Mouse (Mus musculus): Measurements from ENCODE around the gene Gprasp2. TPM values are rescaled to one million over a fixed set of nuclear protein-coding genes. Genes with fewer than 3 reads are reported as not detected.
"Not testable (repeated sequence)": the region's sequence is repeated elsewhere in the genome, so short reads cannot be mapped to it uniquely, and the experiment has no call there.

The Gprasp2 gene
- 100 to 1,000 TPM; 198 to 207 TPM for total RNA-seq (2021)
- long read RNA-seq, experiment 1, transcript Gprasp2-202 (4 exons, 813 nt): minor isoform, 7 of 102 reads
- long read RNA-seq, experiment 1, transcript Gprasp2-204 (7 exons, 880 nt): major isoform, 24 of 102 reads
- long read RNA-seq, experiment 1, partial matches to known transcripts: 0 of 102 reads
- long read RNA-seq, experiment 1, other reads (novel, unspliced or antisense): 65 of 102 reads
- long read RNA-seq, experiment 2, transcript Gprasp2-204 (7 exons, 880 nt): major isoform, 5 of 41 reads
- long read RNA-seq, experiment 2, partial matches to known transcripts: 5 of 41 reads
- long read RNA-seq, experiment 2, other reads (novel, unspliced or antisense): 30 of 41 reads

- peak; percentile 41 to 60 for DNase-seq (ENCODE audit: low spot score in 2 of 2)
Observed at GRCm38 (mm10) chrX:135838521-135839360, at the start of gene Gprasp2. Gene Gprasp2 (plus strand): TSS chrX:135839034.

- no peak for DNase-seq (ENCODE audit: low spot score in 2 of 2)
Observed at GRCm38 (mm10) chrX:135791536-135791935, 47.3 kb upstream of the Gprasp2 start.

- DNase-seq (ENCODE audit: low spot score in 2 of 2): no peak
Observed at GRCm38 (mm10) chrX:135792326-135792725, 46.5 kb upstream of the Gprasp2 start.

GRCm38 (mm10) chrX:135795591-135796304 lies 43.1 kb upstream of the Gprasp2 start:
- peak; percentile 53 to 57 for DNase-seq (ENCODE audit: low spot score in 2 of 2)

GRCm38 (mm10) chrX:135796305-135797211 lies 42.3 kb upstream of the Gprasp2 start:
- not testable (repeated sequence) for DNase-seq (ENCODE audit: low spot score in 2 of 2)

- DNase-seq (ENCODE audit: low spot score in 2 of 2): peak; percentile 33 to 53
Observed at GRCm38 (mm10) chrX:135797212-135797644, 41.6 kb upstream of the Gprasp2 start, which contains the start of gene Bhlhb9. Gene Bhlhb9 (plus strand): TSS chrX:135797594.

- no peak for DNase-seq (ENCODE audit: low spot score in 2 of 2)
Observed at GRCm38 (mm10) chrX:135804149-135804548, 34.7 kb upstream of the Gprasp2 start.

- DNase-seq (ENCODE audit: low spot score in 2 of 2): peak; percentile 39 to 58
Observed at GRCm38 (mm10) chrX:135805780-135806179, 33.1 kb upstream of the Gprasp2 start.

- not testable (repeated sequence) for DNase-seq (ENCODE audit: low spot score in 2 of 2)
Observed at GRCm38 (mm10) chrX:135835896-135836295, 2.9 kb upstream of the Gprasp2 start.

- no peak for DNase-seq (ENCODE audit: low spot score in 2 of 2)
Observed at GRCm38 (mm10) chrX:135837896-135838295, 938 bp upstream of the Gprasp2 start.

GRCm38 (mm10) chrX:135839397-135840391 lies 860 bp downstream of the Gprasp2 start:
- peak; percentile 35 to 44 for DNase-seq (ENCODE audit: low spot score in 2 of 2)

- DNase-seq (ENCODE audit: low spot score in 2 of 2): not testable (repeated sequence)
Observed at GRCm38 (mm10) chrX:135866806-135867205, 28.0 kb downstream of the Gprasp2 start.

GRCm38 (mm10) chrX:135876679-135877078 lies 37.8 kb downstream of the Gprasp2 start:
- no peak for DNase-seq (ENCODE audit: low spot score in 2 of 2)

GRCm38 (mm10) chrX:135879626-135880025 lies 40.8 kb downstream of the Gprasp2 start:
- no peak for DNase-seq (ENCODE audit: low spot score in 2 of 2)

- DNase-seq (ENCODE audit: low spot score in 2 of 2): peak; percentile 69 to 76
Observed at GRCm38 (mm10) chrX:135885411-135886233, 46.8 kb downstream of the Gprasp2 start.

GRCm38 (mm10) chrX:135886234-135886585 lies 47.4 kb downstream of the Gprasp2 start:
- peak; percentile 12 to 16 for DNase-seq (ENCODE audit: low spot score in 2 of 2)
